Mouse (Mus musculus): Measurements from ENCODE around the gene Abraxas2. TPM values are rescaled to one million over a fixed set of nuclear protein-coding genes. Genes with fewer than 3 reads are reported as not detected.

The Abraxas2 gene
- polyA plus RNA-seq, 1 experiment, result 8.9 TPM

DNA sequence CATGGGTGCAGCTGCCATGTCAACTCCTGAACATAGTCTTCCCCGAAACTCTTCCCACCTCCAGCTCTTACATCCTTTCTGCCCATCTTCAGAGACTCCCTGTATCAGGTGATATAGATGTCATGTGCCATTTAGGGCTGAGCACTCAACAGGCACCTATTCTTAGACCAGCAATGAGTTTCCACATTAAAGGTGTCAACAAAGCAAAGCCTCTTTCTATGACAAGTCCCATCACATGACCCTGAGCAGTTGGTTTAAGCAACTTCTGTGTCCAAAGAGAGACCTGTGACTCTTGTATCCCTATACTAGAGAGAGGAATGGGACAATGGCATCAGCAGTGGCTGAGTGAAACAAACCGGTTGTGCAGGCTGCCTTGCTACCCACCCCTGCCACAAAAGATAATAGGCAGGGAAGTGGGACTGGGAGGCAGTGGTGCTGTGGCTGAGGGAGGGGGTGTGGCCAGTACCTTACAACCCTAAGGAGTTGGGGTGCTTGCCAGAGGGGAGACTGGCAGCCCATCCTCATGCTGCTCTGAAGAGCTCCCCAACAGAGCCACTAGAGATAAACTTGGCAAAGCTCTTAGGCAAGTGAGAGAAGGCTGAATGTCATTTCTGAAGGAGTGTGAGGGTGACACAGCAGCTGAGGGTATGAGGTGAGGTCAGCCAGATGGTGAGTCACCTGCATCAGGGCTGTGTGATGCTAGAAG lies 42.0 kb downstream of the Abraxas2 start:
- no peak overlapping the region for H3K4me3 ChIP-seq (ENCODE audit: insufficient read depth, poor library complexity, severe bottlenecking)
- H3K36me3 ChIP-seq (ENCODE audit: control insufficient read depth, insufficient read depth), result no peaks in the 10 kb centered on the region
- TF ChIP-seq FOSL1 (IDR thresholded peaks at IDR 0.05; ENCODE audit: insufficient read depth, low read length, poor library complexity, severe bottlenecking) (no peak), CEBPB (IDR thresholded peaks at IDR 0.05; ENCODE audit: low read depth) (no peak), MYOD1 (IDR thresholded peaks at IDR 0.05; ENCODE audit: control insufficient read depth, insufficient read length, low read depth) (no peak), USF1 (IDR thresholded peaks at IDR 0.05; ENCODE audit: low read depth) (no peak), MAX (IDR thresholded peaks at IDR 0.05) (no peak), CTCF (IDR thresholded peaks at IDR 0.05; ENCODE audit: control insufficient read depth, insufficient read depth, insufficient read length) (no peak), MYOG (IDR thresholded peaks at IDR 0.05; ENCODE audit: control insufficient read depth, extremely low read depth, insufficient read length) (no peak)

DNA sequence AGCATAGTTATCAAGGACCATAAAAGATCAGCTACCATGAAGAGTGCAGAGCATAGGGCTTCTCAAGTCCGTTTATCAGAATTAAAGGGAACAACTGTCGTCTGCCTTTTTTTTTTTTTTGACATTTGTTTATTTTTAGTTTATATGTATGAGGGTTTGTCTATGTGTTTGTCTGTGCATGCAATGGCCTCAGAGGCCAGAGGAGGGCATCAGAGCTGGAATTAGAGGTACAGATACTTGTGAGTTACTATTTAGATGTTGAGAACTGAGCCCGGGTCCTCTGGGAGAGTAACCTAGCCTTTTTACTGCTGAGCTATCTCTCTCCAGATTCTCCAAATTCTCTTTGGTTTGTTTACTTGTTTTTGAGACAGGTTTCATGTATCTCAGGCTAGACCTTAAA lies 44.8 kb downstream of the Abraxas2 start:
- no peaks in the 10 kb centered on the region for H3K36me3 ChIP-seq (ENCODE audit: control insufficient read depth, insufficient read depth)
- TF ChIP-seq CTCF (IDR thresholded peaks at IDR 0.05; ENCODE audit: control insufficient read depth, insufficient read depth, insufficient read length) (no peak), FOSL1 (IDR thresholded peaks at IDR 0.05; ENCODE audit: insufficient read depth, low read length, poor library complexity, severe bottlenecking) (no peak), USF1 (IDR thresholded peaks at IDR 0.05; ENCODE audit: low read depth) (no peak), CEBPB (IDR thresholded peaks at IDR 0.05; ENCODE audit: low read depth) (no peak), MYOD1 (IDR thresholded peaks at IDR 0.05; ENCODE audit: control insufficient read depth, insufficient read length, low read depth) (no peak), MAX (IDR thresholded peaks at IDR 0.05) (no peak), MYOG (IDR thresholded peaks at IDR 0.05; ENCODE audit: control insufficient read depth, extremely low read depth, insufficient read length) (no peak)
- H3ac ChIP-seq (ENCODE audit: control insufficient read depth, insufficient read length, low read depth), result no peak overlapping the region
- no peaks in the 10 kb centered on the region for H3K79me2 ChIP-seq (ENCODE audit: control insufficient read depth, insufficient read depth)
- no peaks in the 10 kb centered on the region for H3K27me3 ChIP-seq (ENCODE audit: control insufficient read depth, insufficient read depth, insufficient read length)
- H3K79me3 ChIP-seq (ENCODE audit: low read depth), result no peaks in the 10 kb centered on the region
- no peak overlapping the region for H3K4me3 ChIP-seq (ENCODE audit: insufficient read depth, poor library complexity, severe bottlenecking)

More for the DNA sequence above, 42.0 kb downstream of the Abraxas2 start:
- no peaks in the 10 kb centered on the region for H3K79me2 ChIP-seq (ENCODE audit: control insufficient read depth, insufficient read depth)
- no peak overlapping the region for H3ac ChIP-seq (ENCODE audit: control insufficient read depth, insufficient read length, low read depth)
- no peaks in the 10 kb centered on the region for H3K27me3 ChIP-seq (ENCODE audit: control insufficient read depth, insufficient read depth, insufficient read length)
- no peaks in the 10 kb centered on the region for H3K79me3 ChIP-seq (ENCODE audit: low read depth)

DNA sequence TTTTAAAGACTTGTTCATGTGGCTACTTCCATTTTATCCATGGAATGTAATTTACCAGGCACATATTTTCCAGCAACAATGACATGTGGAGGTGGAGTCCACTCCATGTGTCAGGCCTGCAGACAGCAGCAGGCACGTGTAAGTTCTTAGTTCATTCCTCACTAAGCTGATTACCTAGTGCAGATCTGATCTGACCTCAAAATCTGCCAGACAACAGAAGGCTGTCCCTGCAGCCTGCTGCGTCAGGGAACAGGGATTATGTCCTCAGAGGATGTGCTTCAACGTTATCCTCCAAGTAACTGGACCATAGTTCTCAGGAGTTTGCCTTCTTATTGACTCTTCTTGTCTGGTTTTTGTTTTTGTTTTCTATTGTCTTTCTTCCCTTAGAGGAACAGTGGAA lies 62.9 kb downstream of the Abraxas2 start:
- Histone ChIP-seq H3K36me3 (ENCODE audit: control insufficient read depth, insufficient read depth) (no peaks in the 10 kb centered on the region), H3K79me3 (ENCODE audit: low read depth) (no peaks in the 10 kb centered on the region), H3K27me3 (ENCODE audit: control insufficient read depth, insufficient read depth, insufficient read length) (no peaks in the 10 kb centered on the region), H3ac (ENCODE audit: control insufficient read depth, insufficient read length, low read depth) (no peak overlapping the region), H3K4me3 (ENCODE audit: insufficient read depth, poor library complexity, severe bottlenecking) (no peak overlapping the region), H3K79me2 (ENCODE audit: control insufficient read depth, insufficient read depth) (no peaks in the 10 kb centered on the region)
- TF ChIP-seq MAX (IDR thresholded peaks at IDR 0.05) (no peak), CEBPB (IDR thresholded peaks at IDR 0.05; ENCODE audit: low read depth) (no peak), MYOG (IDR thresholded peaks at IDR 0.05; ENCODE audit: control insufficient read depth, extremely low read depth, insufficient read length) (no peak), MYOD1 (IDR thresholded peaks at IDR 0.05; ENCODE audit: control insufficient read depth, insufficient read length, low read depth) (no peak), CTCF (IDR thresholded peaks at IDR 0.05; ENCODE audit: control insufficient read depth, insufficient read depth, insufficient read length) (no peak), FOSL1 (IDR thresholded peaks at IDR 0.05; ENCODE audit: insufficient read depth, low read length, poor library complexity, severe bottlenecking) (no peak), USF1 (IDR thresholded peaks at IDR 0.05; ENCODE audit: low read depth) (no peak)

DNA sequence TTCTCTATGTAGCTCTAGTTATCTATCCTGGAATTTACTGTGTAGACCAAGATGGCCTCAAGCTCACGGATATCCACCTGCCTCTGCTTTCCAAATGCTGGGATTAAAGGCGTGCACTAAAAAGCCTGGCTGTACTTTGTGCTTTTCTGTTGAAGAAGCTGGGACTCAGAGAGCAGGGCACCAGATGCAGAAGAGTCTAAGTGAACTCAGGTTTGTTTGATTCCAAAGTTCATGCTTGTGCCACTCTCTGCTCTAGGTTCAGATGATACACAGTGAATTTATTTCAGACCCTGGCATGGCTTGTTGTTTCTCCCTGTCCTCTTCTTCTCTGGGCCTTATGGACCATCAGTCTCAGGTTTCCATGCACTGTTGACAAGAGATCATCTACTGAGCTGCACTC lies 66.2 kb downstream of the Abraxas2 start:
- H3ac ChIP-seq (ENCODE audit: control insufficient read depth, insufficient read length, low read depth), result no peak overlapping the region
- H3K79me3 ChIP-seq (ENCODE audit: low read depth), result peaks cover 4% of the 10 kb centered on the region
- no peak overlapping the region for H3K4me3 ChIP-seq (ENCODE audit: insufficient read depth, poor library complexity, severe bottlenecking)
- H3K27me3 ChIP-seq (ENCODE audit: control insufficient read depth, insufficient read depth, insufficient read length), result no peaks in the 10 kb centered on the region
- no peaks in the 10 kb centered on the region for H3K79me2 ChIP-seq (ENCODE audit: control insufficient read depth, insufficient read depth)
- no peak for TF ChIP-seq MYOD1 (IDR thresholded peaks at IDR 0.05; ENCODE audit: control insufficient read depth, insufficient read length, low read depth)
- TF ChIP-seq CTCF (IDR thresholded peaks at IDR 0.05; ENCODE audit: control insufficient read depth, insufficient read depth, insufficient read length), result no peak
- no peak for TF ChIP-seq USF1 (IDR thresholded peaks at IDR 0.05; ENCODE audit: low read depth)
- TF ChIP-seq CEBPB (IDR thresholded peaks at IDR 0.05; ENCODE audit: low read depth), result no peak
- H3K36me3 ChIP-seq (ENCODE audit: control insufficient read depth, insufficient read depth), result no peaks in the 10 kb centered on the region

DNA sequence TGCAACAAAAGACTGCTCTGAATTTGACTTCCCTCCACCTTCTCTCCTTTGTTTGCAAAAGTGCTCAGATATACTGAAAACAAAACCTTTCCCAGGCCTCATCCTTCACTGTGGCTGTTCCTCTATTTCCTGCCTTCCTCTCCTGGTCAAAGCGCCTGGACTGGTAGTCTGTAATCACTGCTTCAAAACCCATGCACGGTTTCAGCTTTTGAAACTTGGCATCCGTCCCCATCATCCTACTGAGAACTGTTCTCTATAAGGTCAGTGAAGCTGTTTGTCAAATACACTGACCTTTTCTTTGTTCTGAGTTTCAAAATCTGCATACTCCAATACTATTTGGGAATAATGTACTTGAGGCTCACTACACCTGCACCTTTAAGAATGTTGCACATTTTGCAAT lies 68.2 kb downstream of the Abraxas2 start:
- Histone ChIP-seq H3K36me3 (ENCODE audit: control insufficient read depth, insufficient read depth) (no peaks in the 10 kb centered on the region), H3K27me3 (ENCODE audit: control insufficient read depth, insufficient read depth, insufficient read length) (no peaks in the 10 kb centered on the region)

More for the DNA sequence above, 68.2 kb downstream of the Abraxas2 start:
- H3ac ChIP-seq (ENCODE audit: control insufficient read depth, insufficient read length, low read depth), result no peak overlapping the region
- peaks cover 8% of the 10 kb centered on the region for H3K79me3 ChIP-seq (ENCODE audit: low read depth)
- peaks cover 9% of the 10 kb centered on the region for H3K79me2 ChIP-seq (ENCODE audit: control insufficient read depth, insufficient read depth)
- no peak overlapping the region for H3K4me3 ChIP-seq (ENCODE audit: insufficient read depth, poor library complexity, severe bottlenecking)
- no peak for TF ChIP-seq CEBPB (IDR thresholded peaks at IDR 0.05; ENCODE audit: low read depth)
- no peak for TF ChIP-seq MAX (IDR thresholded peaks at IDR 0.05)
- TF ChIP-seq USF1 (IDR thresholded peaks at IDR 0.05; ENCODE audit: low read depth), result no peak
- no peak for TF ChIP-seq FOSL1 (IDR thresholded peaks at IDR 0.05; ENCODE audit: insufficient read depth, low read length, poor library complexity, severe bottlenecking)
- no peak for TF ChIP-seq CTCF (IDR thresholded peaks at IDR 0.05; ENCODE audit: control insufficient read depth, insufficient read depth, insufficient read length)
- no peak for TF ChIP-seq MYOD1 (IDR thresholded peaks at IDR 0.05; ENCODE audit: control insufficient read depth, insufficient read length, low read depth)
- no peak for TF ChIP-seq MYOG (IDR thresholded peaks at IDR 0.05; ENCODE audit: control insufficient read depth, extremely low read depth, insufficient read length)
